ENCODE assay signal across 8 mouse cellular contexts in genomic region chr12:28750021-28750633, GRCm38 (mm10). TPM values are rescaled to one million over a fixed set of nuclear protein-coding genes. Genes with fewer than 3 reads are reported as not detected.
DNase-seq lines count a peak whose midpoint lies in the region; ATAC-seq lines count a peak whose summit lies in the region.

Trappc12 (minus strand) TSS chr12:28750472.

- peak within 1 kb of the TSS; percentile 91 for H3K9ac ChIP-seq in lung, embryonic 16.5 days (ENCODE audit: low read length)

- H3K4me3 ChIP-seq in lung, embryonic 16.5 days (ENCODE audit: low read length): peak within 1 kb of the TSS; percentile 87

- peak within 1 kb of the TSS; percentile 53 for H3K27ac ChIP-seq in lung, embryonic 16.5 days (ENCODE audit: low read length)

- peaks cover 13% of the 10 kb centered on the region for H3K4me1 ChIP-seq in lung, embryonic 16.5 days (replicated peaks; ENCODE audit: control insufficient read depth, insufficient read depth, low read length)

- H3K27me3 ChIP-seq in lung, embryonic 16.5 days (ENCODE audit: control insufficient read depth, insufficient read depth, low read depth, low read length): no peaks in the 10 kb centered on the region

- peaks cover 8% of the 10 kb centered on the region for H3K36me3 ChIP-seq in lung, embryonic 16.5 days (ENCODE audit: control insufficient read depth, insufficient read depth, low read length)

- peak; percentile 83 for DNase-seq in MEL-GATA-1-ER (ENCODE audit: extremely low read depth, low read depth)
- peak; percentile 80 for DNase-seq in cerebellum, adult 8-10 months
- DNase-seq in forelimb bud, embryonic 11.5 days (ENCODE audit: low read depth, low spot score): peak; percentile 89
- DNase-seq in layer of hippocampus, adult 9-10 months (ENCODE audit: low spot score): peak; percentile 49
- peak; percentile 39 for DNase-seq in ovary, postnatal 10 days (ENCODE audit: low spot score)
- DNase-seq in thymus, postnatal 10 days (ENCODE audit: low spot score in 2 of 2): peak; percentile 84 to 87

- whole genome bisulfite sequencing in lung, embryonic 16.5 days: under 1% methylated on average over 41 of the region's 41 CpGs

- peak; percentile 79 to 86 for ATAC-seq in hematopoietic stem cell, adult 5-6 weeks (replicated peaks in 1 of 2; ENCODE audit: insufficient read depth in 1 of 2, low FRiP score in 2 of 2, low TSS enrichment in 1 of 2, low read depth in 1 of 2, poor library complexity in 2 of 2, severe bottlenecking in 2 of 2)
- peak; percentile 93 for ATAC-seq in lung, embryonic 16.5 days (ENCODE audit: low read depth)

- H3K9me3 ChIP-seq in lung, embryonic 16.5 days (ENCODE audit: control insufficient read depth, low read length): no peaks in the 10 kb centered on the region

- H3K4me2 ChIP-seq in lung, embryonic 16.5 days (ENCODE audit: low read depth, low read length): peak within 1 kb of the TSS; percentile 90

RNA-seq across cellular contexts. Expression of gene Trappc12, which starts in this region (rescaled TPM):
- total RNA-seq in hematopoietic stem cell, adult 5-6 weeks (2017): 51.4 and 57.8 TPM in 2 replicates
- 40.3 and 40.6 TPM in 2 replicates for polyA plus RNA-seq in lung, embryonic 16.5 days (2015; fragmentation: Nextera tagmentation; extraction: Ambion mirVana)

Comparison
In these comparisons a context has a peak if more than half of its experiments do, and no peak if none do; other contexts are left out.
1. Peak in every context shown above with its lines: DNase-seq, ATAC-seq, H3K4me3 ChIP-seq and H3K27ac ChIP-seq.
2. DNase-seq: peak in every context shown above with its lines; median percentile 89 in forelimb bud, embryonic 11.5 days; 86 in thymus, postnatal 10 days; 83 in MEL-GATA-1-ER; 80 in cerebellum, adult 8-10 months; 49 in layer of hippocampus, adult 9-10 months; 39 in ovary, postnatal 10 days.